Mouse (Mus musculus) testis, adult 10 weeks (tissue): ENCODE results near the gene Dexi. TPM values are rescaled to one million over a fixed set of nuclear protein-coding genes. Genes with fewer than 3 reads are reported as not detected.

ENCODE experiments used
- polyA plus RNA-seq: library from polyadenylated mRNA; stranded (reverse); fragments of 350-450 nt; fragmentation: Illumina TruSeq; extraction: RNeasy Lipid Tissue Mini Kit (QIAGEN cat#74804); gene quantifications from one replicate; pipeline ENCODE4 v1.2.3, GENCODE M21; 2014; ENCODE audit warnings: low read depth, low replicate concordance

The Dexi gene
- polyA plus RNA-seq = 2.1 TPM

GRCm38 (mm10) chr16:10542698-10543365, at the start of gene Dexi:
Gene Dexi (minus strand): TSS chr16:10543054.

GRCm38 (mm10) chr16:10544995-10545622, 2.3 kb upstream of the Dexi start, which contains the start of gene Clec16a:
Gene Clec16a (plus strand): TSS chr16:10545339.

GRCm38 (mm10) chr16:10479857-10480256, 63.0 kb downstream of the Dexi start, which contains the start of gene Ciita:
Gene Ciita (plus strand): TSS chr16:10480059.

Other genes with a start within 250 kb of the Dexi start
- 1.3 TPM for gene Emp2, start 229.1 kb downstream of the Dexi start, polyA plus RNA-seq
- gene Tekt5, start 147.6 kb downstream of the Dexi start, polyA plus RNA-seq = 61.2 TPM
- 1.8 TPM for gene Nubp1, start 131.1 kb downstream of the Dexi start, polyA plus RNA-seq
- not detected for gene Tvp23a, start 95.7 kb downstream of the Dexi start, polyA plus RNA-seq
- gene Ciita, start 63.0 kb downstream of the Dexi start, polyA plus RNA-seq = 0.08 TPM
- 14.7 TPM for gene Clec16a, start 2.3 kb upstream of the Dexi start, polyA plus RNA-seq
- gene Socs1, start 242.5 kb upstream of the Dexi start, polyA plus RNA-seq = 0.18 TPM
- gene Tnp2, start 245.6 kb upstream of the Dexi start, polyA plus RNA-seq = 597 TPM
- 16.8 TPM for gene Prm3, start 247.9 kb upstream of the Dexi start, polyA plus RNA-seq